Mouse (Mus musculus): Measurements from ENCODE around the gene Lrrtm1. TPM values are rescaled to one million over a fixed set of nuclear protein-coding genes. Genes with fewer than 3 reads are reported as not detected.
A peak's percentile ranks its signal among the peaks of the same experiment; 100 is the strongest.

The Lrrtm1 gene
- polyA plus RNA-seq, 1 experiment from 2014 or later, result 1.1 TPM

DNA sequence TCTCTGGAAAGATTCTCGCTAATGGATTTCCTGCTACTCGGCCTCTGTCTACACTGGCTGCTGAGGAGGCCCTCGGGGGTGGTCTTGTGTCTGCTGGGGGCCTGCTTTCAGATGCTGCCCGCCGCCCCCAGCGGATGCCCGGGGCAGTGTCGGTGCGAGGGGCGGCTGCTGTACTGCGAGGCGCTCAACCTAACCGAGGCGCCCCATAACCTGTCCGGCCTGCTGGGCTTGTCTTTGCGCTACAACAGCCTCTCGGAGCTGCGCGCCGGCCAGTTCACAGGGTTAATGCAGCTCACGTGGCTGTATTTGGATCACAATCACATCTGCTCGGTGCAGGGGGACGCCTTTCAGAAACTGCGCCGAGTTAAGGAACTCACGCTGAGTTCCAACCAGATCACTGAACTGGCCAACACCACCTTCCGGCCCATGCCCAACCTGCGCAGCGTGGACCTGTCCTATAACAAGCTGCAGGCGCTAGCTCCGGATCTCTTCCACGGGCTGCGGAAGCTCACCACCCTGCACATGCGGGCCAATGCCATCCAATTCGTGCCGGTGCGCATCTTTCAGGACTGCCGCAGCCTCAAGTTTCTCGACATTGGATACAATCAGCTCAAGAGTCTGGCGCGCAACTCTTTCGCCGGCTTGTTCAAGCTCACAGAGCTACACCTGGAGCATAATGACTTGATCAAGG lies 1.2 kb downstream of the Lrrtm1 start:
- Histone ChIP-seq H3K4me2 (peak overlapping the region; percentile 97), H3K9ac (peak overlapping the region; percentile 40)

DNA sequence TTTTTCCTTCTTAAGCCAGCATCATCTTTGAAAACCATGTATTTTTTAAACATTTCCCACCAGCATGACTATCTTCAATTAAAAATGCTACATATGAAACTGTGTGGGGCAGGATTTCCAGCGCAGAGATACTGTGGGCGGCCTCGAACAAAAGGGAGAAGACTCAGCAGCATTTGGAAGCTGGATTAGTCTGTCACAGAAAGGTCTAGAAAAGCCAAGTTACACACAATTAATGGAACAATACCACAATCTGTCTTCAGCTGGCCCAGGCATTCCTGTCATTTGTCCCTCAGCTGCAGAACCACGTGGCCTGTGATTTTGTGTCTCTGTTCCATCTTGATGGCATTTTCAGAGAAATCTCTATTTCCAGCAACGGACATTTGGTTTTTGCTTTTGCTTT lies 11.0 kb downstream of the Lrrtm1 start:
- ATAC-seq (ENCODE audit: insufficient number of reproducible peaks, low FRiP score), result no peak

More for the DNA sequence above, 1.2 kb downstream of the Lrrtm1 start:
- Histone ChIP-seq H3K27me3 (replicated peaks) (peaks cover 56% of the 10 kb centered on the region), H3K27ac (ENCODE audit: poor library complexity, severe bottlenecking) (no peak overlapping the region), H3K36me3 (no peaks in the 10 kb centered on the region), H3K9me3 (replicated peaks) (no peaks in the 10 kb centered on the region), H3K4me1 (replicated peaks) (peaks cover 17% of the 10 kb centered on the region), H3K4me3 (peak overlapping the region; percentile 49)
- WGBS, result under 1% methylated on average over 43 of the region's 43 CpGs
- no peak for ATAC-seq (ENCODE audit: insufficient number of reproducible peaks, low FRiP score)

DNA sequence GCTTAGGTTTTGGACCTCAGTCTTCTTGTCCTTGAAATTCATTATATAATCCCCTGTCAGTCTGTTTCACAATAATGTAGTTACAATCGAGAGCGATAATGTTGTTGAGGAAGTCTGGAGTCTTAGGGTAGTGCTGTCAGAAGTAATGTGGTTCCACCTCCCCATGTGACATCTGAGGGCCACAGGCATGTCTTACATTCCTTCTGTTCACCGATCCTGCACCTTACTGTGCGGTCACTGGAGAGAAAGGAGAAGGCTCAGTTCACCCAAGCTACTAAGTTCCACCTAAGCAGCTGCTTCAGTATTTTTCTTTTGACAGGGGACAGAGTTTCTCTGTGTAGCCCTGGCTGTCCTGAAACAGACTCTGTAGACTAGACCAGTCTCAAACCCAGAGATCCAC lies 13.9 kb downstream of the Lrrtm1 start:
- 81% methylated on average over 4 of the region's 4 CpGs for WGBS
- Histone ChIP-seq H3K36me3 (no peaks in the 10 kb centered on the region), H3K9me3 (replicated peaks) (no peaks in the 10 kb centered on the region), H3K9ac (no peak overlapping the region), H3K4me3 (no peak overlapping the region), H3K4me2 (no peak overlapping the region), H3K4me1 (replicated peaks) (no peaks in the 10 kb centered on the region), H3K27me3 (replicated peaks) (no peaks in the 10 kb centered on the region), H3K27ac (ENCODE audit: poor library complexity, severe bottlenecking) (no peak overlapping the region)
- ATAC-seq (ENCODE audit: insufficient number of reproducible peaks, low FRiP score), result no peak

More for the DNA sequence above, 11.0 kb downstream of the Lrrtm1 start:
- Histone ChIP-seq H3K4me2 (no peak overlapping the region), H3K27me3 (replicated peaks) (no peaks in the 10 kb centered on the region), H3K4me1 (replicated peaks) (no peaks in the 10 kb centered on the region), H3K4me3 (no peak overlapping the region), H3K9ac (no peak overlapping the region), H3K27ac (ENCODE audit: poor library complexity, severe bottlenecking) (no peak overlapping the region), H3K36me3 (no peaks in the 10 kb centered on the region), H3K9me3 (replicated peaks) (no peaks in the 10 kb centered on the region)
- 80% methylated on average over 5 of the region's 5 CpGs for WGBS

DNA sequence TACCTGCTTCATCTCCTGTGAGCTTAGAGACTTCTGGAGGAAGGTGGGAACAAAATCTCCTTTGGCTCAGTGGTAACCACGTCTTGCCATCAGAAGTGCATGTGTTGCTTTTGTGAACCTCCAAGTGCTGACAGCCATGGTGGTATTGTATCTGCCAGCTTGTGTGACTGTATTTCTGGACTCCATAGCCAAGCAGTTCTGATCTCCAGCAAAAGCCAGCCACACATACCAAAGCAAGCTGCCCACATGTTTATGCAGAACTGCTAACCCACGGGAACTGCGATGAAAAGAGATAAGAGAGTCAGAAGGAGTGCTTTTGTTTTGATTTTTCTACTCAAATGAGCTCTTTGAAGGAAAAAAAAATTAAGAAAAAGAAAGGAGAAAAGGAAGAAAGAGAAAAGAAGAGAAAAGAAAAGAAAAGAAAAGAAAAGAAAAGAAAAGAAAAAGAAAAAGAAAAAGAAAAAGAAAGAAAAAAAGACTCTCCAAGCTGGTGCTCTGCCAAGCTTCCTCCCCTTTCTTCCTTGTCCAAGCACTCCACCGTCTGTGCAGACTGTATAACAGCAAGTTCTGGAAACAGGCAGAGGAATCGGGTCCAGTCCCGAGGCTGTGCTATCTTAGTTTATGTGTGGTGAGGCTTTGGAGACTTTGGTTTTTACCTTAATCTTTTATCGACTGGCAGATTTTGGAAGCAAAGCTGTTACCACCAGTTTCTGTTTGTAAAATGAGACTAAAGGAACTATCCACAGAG lies 15.0 kb downstream of the Lrrtm1 start:
- 28% methylated on average over 7 of the region's 7 CpGs for WGBS
- H3K4me2 ChIP-seq, result no peak overlapping the region
- no peak for ATAC-seq (ENCODE audit: insufficient number of reproducible peaks, low FRiP score)

DNA sequence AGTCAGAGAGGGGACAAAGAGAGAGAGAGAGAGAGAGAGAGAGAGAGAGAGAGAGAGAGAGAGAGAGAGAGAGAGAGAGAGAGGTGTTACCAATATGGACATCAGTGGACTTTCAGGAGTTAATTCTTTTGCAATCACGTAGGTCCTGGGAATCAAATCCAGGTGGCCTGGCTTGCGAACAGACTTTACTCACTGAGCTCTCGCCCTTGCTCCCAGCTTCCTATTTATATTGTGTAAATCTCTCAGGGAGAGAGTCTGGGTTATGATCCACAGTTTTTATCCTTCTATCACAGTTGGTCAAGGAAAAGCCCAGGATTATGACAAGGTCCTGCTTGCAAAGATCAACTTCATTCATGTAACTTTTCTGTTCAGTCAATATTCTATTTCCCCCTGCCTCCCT lies 22.7 kb downstream of the Lrrtm1 start:
- Histone ChIP-seq H3K4me3 (no peak overlapping the region), H3K4me2 (no peak overlapping the region)
- 61% methylated on average over 3 of the region's 3 CpGs for whole genome bisulfite sequencing

More for the DNA sequence above, 15.0 kb downstream of the Lrrtm1 start:
- no peaks in the 10 kb centered on the region for H3K27me3 ChIP-seq (replicated peaks)
- no peak overlapping the region for H3K27ac ChIP-seq (ENCODE audit: poor library complexity, severe bottlenecking)
- H3K36me3 ChIP-seq, result no peaks in the 10 kb centered on the region
- H3K4me1 ChIP-seq (replicated peaks), result no peaks in the 10 kb centered on the region
- no peak overlapping the region for H3K9ac ChIP-seq
- no peak overlapping the region for H3K4me3 ChIP-seq
- no peaks in the 10 kb centered on the region for H3K9me3 ChIP-seq (replicated peaks)

DNA sequence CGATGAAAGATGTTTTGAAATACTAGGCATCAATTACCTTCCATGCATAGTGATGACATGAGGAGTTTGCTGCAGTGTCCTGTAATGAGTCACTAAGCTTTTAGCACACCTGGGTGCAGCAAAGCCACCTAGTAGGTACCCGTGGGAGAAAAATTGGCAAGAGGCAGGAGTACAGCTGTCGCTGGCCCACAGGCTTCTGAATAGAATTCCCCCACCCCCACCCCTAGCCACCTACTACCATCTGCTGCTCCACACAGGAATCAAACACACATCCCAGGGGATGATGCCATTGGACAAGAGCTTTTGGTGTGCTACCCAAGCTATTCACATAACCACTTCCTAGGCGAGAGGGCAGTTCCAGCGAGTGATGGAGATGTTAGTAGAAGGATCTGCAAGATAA lies 36.3 kb downstream of the Lrrtm1 start:
- no peak for ATAC-seq (ENCODE audit: insufficient number of reproducible peaks, low FRiP score)
- Histone ChIP-seq H3K9me3 (replicated peaks) (no peaks in the 10 kb centered on the region), H3K4me2 (no peak overlapping the region), H3K4me1 (replicated peaks) (no peaks in the 10 kb centered on the region), H3K36me3 (no peaks in the 10 kb centered on the region), H3K27ac (ENCODE audit: poor library complexity, severe bottlenecking) (no peak overlapping the region), H3K9ac (no peak overlapping the region), H3K27me3 (replicated peaks) (no peaks in the 10 kb centered on the region), H3K4me3 (no peak overlapping the region)
- WGBS, result 76% methylated on average over 5 of the region's 5 CpGs

More for the DNA sequence above, 22.7 kb downstream of the Lrrtm1 start:
- Histone ChIP-seq H3K36me3 (no peaks in the 10 kb centered on the region), H3K4me1 (replicated peaks) (no peaks in the 10 kb centered on the region), H3K27me3 (replicated peaks) (no peaks in the 10 kb centered on the region), H3K9ac (no peak overlapping the region), H3K9me3 (replicated peaks) (no peaks in the 10 kb centered on the region), H3K27ac (ENCODE audit: poor library complexity, severe bottlenecking) (no peak overlapping the region)
- ATAC-seq (ENCODE audit: insufficient number of reproducible peaks, low FRiP score), result no peak

DNA sequence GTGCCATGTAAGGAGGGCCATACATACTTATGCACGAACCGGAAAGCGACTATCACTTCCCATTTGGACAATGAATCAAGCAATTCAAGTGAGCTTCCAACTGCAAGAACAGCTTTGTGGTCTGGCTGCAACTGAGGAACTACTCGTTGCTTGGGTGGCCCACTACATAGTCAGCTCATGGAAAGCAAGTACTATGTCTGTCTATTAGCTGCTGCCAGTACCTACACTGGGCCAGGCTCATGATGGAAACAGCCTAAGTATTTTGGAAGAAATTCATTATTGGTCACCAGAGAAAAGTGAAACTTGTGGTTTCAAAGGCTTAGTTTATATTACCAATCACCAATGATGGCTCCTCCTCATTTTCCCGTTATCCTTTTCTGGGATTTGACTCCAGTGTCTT lies 43.8 kb downstream of the Lrrtm1 start:
- Histone ChIP-seq H3K27me3 (replicated peaks) (no peaks in the 10 kb centered on the region), H3K4me2 (no peak overlapping the region), H3K9ac (no peak overlapping the region), H3K36me3 (no peaks in the 10 kb centered on the region), H3K27ac (ENCODE audit: poor library complexity, severe bottlenecking) (no peak overlapping the region), H3K4me1 (replicated peaks) (no peaks in the 10 kb centered on the region), H3K4me3 (no peak overlapping the region), H3K9me3 (replicated peaks) (no peaks in the 10 kb centered on the region)
- 80% methylated on average over 5 of the region's 5 CpGs for WGBS
- ATAC-seq (ENCODE audit: insufficient number of reproducible peaks, low FRiP score), result no peak

DNA sequence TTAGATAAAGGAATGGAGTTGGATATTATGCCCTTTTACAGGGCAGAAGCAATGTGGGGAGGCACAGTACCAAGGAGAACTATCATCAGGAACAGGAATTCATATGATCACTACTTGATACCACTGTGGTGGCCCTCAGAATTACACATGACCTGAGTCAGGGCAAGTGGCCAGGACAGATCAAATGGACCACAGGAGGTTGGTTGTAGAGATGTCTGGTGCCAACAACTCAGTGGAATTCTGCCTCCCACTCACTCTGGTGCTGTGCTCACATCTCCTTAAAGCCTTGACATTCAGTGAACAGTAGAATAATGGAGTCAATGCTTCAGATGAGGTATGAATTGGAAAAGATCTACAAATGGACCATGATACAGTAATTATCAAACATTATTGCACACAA lies 45.9 kb downstream of the Lrrtm1 start:
- H3K4me2 ChIP-seq, result no peak overlapping the region
- H3K27ac ChIP-seq (ENCODE audit: poor library complexity, severe bottlenecking), result no peak overlapping the region
- H3K9ac ChIP-seq, result no peak overlapping the region
- no peaks in the 10 kb centered on the region for H3K27me3 ChIP-seq (replicated peaks)
- no peak for ATAC-seq (ENCODE audit: insufficient number of reproducible peaks, low FRiP score)
- no peak overlapping the region for H3K4me3 ChIP-seq
- no peaks in the 10 kb centered on the region for H3K9me3 ChIP-seq (replicated peaks)
- H3K36me3 ChIP-seq, result no peaks in the 10 kb centered on the region
- H3K4me1 ChIP-seq (replicated peaks), result no peaks in the 10 kb centered on the region

DNA sequence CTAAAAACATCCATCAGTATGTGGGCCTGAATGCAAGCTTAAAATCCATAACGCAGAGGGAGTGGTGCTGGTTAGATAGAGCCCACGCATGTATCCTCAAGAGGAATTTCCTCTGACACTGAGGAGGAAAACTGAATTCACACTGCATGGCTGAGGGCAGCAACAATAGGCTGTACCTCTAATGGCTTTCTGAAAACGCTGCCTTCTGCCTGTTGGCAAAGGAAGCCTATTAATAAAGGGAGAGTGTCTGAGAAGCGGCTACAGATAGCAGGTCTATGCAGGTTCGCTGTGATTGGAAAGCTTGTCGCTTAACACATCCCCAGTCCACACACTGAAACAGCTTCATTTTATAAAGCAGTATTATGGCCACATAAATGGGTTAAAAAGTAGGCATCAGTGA lies 48.9 kb downstream of the Lrrtm1 start:
- H3K27me3 ChIP-seq (replicated peaks), result no peaks in the 10 kb centered on the region
- no peak for ATAC-seq (ENCODE audit: insufficient number of reproducible peaks, low FRiP score)
- no peaks in the 10 kb centered on the region for H3K9me3 ChIP-seq (replicated peaks)
- H3K27ac ChIP-seq (ENCODE audit: poor library complexity, severe bottlenecking), result no peak overlapping the region
- 63% methylated on average over 6 of the region's 6 CpGs for WGBS
- H3K4me3 ChIP-seq, result no peak overlapping the region
- H3K4me2 ChIP-seq, result no peak overlapping the region
- no peak overlapping the region for H3K9ac ChIP-seq
- no peaks in the 10 kb centered on the region for H3K36me3 ChIP-seq
- no peaks in the 10 kb centered on the region for H3K4me1 ChIP-seq (replicated peaks)

DNA sequence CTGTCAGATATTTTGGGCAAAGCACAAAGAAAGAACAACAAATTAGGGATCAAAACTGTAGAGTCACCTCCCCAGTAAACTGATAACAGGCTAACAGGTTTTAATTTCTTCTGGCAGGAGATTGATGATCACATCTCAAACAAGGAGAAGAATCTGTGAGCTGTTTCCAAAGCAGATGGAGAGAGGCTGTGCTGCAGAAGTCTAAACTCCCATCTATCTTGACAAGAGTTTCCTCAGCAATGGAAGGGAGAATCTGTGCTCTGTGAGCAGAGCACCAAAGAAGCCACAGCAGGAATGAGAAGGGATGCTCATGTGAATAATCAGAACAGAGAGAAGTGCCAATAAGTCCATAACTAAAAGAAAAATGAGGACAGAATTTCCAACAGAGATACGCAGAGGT lies 58.8 kb downstream of the Lrrtm1 start:
- no peaks in the 10 kb centered on the region for H3K36me3 ChIP-seq
- no peaks in the 10 kb centered on the region for H3K27me3 ChIP-seq (replicated peaks)
- no peak overlapping the region for H3K4me3 ChIP-seq
- peaks cover 6% of the 10 kb centered on the region for H3K4me1 ChIP-seq (replicated peaks)
- no peak for ATAC-seq (ENCODE audit: insufficient number of reproducible peaks, low FRiP score)
- H3K9me3 ChIP-seq (replicated peaks), result no peaks in the 10 kb centered on the region
- H3K27ac ChIP-seq (ENCODE audit: poor library complexity, severe bottlenecking), result no peak overlapping the region
- no peak overlapping the region for H3K9ac ChIP-seq
- H3K4me2 ChIP-seq, result no peak overlapping the region
- WGBS, result 94% methylated on average over 1 of the region's 1 CpGs

DNA sequence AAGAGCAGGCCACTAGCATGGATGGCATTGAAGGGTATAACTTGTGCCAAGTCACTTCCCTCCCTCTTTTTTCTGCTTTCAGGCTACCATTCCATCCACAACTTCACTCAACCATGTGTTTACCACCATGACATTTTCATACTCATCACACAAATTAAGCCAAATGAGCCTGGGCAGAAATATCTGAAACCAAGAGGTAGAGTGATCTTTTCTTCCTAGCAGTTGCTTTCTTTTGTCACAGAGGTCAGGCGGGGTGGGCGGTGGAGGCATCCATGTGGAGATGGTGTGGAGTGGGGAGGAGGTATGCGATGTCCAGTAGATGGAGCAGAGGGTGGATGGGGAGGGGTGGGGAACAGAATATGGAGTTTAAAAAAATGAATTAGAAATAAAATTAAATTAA lies 64.3 kb downstream of the Lrrtm1 start:
- peaks cover 6% of the 10 kb centered on the region for H3K4me1 ChIP-seq (replicated peaks)
- H3K27me3 ChIP-seq (replicated peaks), result no peaks in the 10 kb centered on the region
- H3K27ac ChIP-seq (ENCODE audit: poor library complexity, severe bottlenecking), result no peak overlapping the region
- no peak overlapping the region for H3K9ac ChIP-seq
- no peak for ATAC-seq (ENCODE audit: insufficient number of reproducible peaks, low FRiP score)
- 91% methylated on average over 3 of the region's 3 CpGs for WGBS
- H3K4me2 ChIP-seq, result no peak overlapping the region
- H3K36me3 ChIP-seq, result no peaks in the 10 kb centered on the region
- no peak overlapping the region for H3K4me3 ChIP-seq
- no peaks in the 10 kb centered on the region for H3K9me3 ChIP-seq (replicated peaks)

All from heart, embryonic 12.5 days (tissue).